Mouse (Mus musculus): ENCODE measurements around the gene Coro2b.

GRCm38 (mm10) chr9:62560432-62560831, 23.6 kb upstream of the Coro2b start:
- no peak for TF ChIP-seq CTCF (IDR thresholded peaks at IDR 0.05; ENCODE audit: low read depth, low read length)
- no peak for TF ChIP-seq EP300 (IDR thresholded peaks at IDR 0.05; ENCODE audit: insufficient read depth, low read depth, low read length)
- no peak for TF ChIP-seq POLR2A (IDR thresholded peaks at IDR 0.05; ENCODE audit: insufficient read depth, low read length)

Data from ES-Bruce4 (cell line).